Mouse (Mus musculus) erythroid progenitor cell, adult 5-6 weeks (primary cell): ENCODE results near the gene Cchcr1. TPM values are rescaled to one million over a fixed set of nuclear protein-coding genes. Genes with fewer than 3 reads are reported as not detected.
"Not testable (repeated sequence)": the region's sequence is repeated elsewhere in the genome, so short reads cannot be mapped to it uniquely, and the experiment has no call there.

Experiments
- ATAC-seq: replicated peaks from 2 replicates; pipeline ENCODE4 v1.8.0; 2016; ENCODE audit warnings: moderate number of reproducible peaks, mild to moderate bottlenecking, moderate TSS enrichment, inconsistent platforms; ENCODE audit not compliant: poor library complexity, low FRiP score, severe bottlenecking
- total RNA-seq, 2 experiments: library from RNA; stranded (forward) in 1 of 2; stranded (reverse) in 1 of 2; fragments of 150-400 nt in 1 of 2; fragments of 186-747, 209-891 nt in 1 of 2; gene quantifications; 2 replicates each; pipeline versions ENCODE4 v1.2.3 to v1.2.4; 2015 to 2017; ENCODE audit warnings: low replicate concordance in 2 of 2

Gene Cchcr1
- 32.7 and 49.4 TPM in 2 replicates for total RNA-seq (2015; ENCODE audit: low replicate concordance)
- 48.4 and 83.3 TPM in 2 replicates for total RNA-seq (2017; ENCODE audit: low replicate concordance)

DNA sequence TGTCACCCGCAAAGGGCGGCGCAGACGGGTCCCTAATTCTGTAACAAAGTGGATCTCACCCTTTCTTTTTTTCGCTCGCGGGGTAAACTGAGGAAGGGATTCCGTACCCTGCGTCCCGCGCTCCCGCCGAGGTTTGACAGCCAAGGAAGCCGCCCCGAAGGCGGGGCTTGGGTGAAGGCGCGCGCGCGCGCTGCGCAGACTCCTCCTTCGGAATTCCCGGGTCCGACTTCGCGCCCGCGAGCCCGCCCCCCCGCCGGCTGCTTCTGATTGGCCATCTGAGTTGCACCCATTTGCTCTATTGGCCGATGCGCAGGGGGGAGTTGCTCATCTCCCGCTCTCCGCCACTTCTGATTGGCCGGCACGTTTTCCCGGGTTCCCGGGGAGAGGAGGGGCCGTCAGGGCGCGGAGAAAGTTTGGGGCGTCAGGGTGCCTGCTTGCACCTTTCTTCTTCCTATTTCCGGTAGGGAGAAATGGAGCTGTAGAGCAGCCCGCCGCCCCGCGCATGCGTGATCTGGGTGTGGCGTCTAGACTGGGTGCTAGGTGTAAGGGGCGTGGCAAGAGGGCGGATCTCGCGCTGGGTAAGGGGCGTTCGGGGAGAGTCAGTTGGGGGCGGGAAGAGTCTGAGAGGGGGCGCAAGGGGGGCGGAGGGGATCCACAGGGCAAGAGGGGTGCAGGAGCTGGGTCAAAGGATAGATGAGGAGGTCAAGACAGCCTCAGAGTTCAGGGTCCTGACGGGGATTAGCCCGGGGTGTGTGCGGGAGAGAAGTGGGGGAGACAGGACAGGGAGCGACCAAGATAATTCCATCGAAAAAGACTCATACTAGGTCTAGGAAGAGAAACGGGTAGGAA, at the start of gene Cchcr1, which contains the start of gene Tcf19:
TSS of gene Cchcr1 (plus strand) at position 449 of the 849 bp plus-strand sequence.
TSS of gene Tcf19 (minus strand) at position 173 of the 849 bp plus-strand sequence.
- peak; percentile 93 for ATAC-seq

DNA sequence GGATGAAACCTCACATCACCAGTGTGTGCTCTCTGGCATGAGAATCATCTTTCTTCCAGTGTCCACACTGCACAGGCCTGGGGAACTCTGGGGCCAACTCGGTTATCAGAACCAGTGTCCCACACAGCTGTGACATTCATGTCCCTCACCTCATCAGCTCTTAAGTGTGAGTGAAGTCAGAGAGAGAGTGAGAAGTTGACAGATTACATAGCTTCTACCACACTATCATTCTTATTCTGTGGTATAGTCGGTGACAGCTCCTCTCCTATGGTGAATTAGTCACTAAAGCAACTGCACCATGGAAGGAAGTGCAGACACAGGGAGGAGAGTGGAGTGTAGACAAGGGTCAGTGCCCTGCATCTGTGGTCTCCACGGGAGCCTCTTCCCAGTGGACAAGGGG, 48.0 kb upstream of the Cchcr1 start:
- not testable (repeated sequence) for ATAC-seq

DNA sequence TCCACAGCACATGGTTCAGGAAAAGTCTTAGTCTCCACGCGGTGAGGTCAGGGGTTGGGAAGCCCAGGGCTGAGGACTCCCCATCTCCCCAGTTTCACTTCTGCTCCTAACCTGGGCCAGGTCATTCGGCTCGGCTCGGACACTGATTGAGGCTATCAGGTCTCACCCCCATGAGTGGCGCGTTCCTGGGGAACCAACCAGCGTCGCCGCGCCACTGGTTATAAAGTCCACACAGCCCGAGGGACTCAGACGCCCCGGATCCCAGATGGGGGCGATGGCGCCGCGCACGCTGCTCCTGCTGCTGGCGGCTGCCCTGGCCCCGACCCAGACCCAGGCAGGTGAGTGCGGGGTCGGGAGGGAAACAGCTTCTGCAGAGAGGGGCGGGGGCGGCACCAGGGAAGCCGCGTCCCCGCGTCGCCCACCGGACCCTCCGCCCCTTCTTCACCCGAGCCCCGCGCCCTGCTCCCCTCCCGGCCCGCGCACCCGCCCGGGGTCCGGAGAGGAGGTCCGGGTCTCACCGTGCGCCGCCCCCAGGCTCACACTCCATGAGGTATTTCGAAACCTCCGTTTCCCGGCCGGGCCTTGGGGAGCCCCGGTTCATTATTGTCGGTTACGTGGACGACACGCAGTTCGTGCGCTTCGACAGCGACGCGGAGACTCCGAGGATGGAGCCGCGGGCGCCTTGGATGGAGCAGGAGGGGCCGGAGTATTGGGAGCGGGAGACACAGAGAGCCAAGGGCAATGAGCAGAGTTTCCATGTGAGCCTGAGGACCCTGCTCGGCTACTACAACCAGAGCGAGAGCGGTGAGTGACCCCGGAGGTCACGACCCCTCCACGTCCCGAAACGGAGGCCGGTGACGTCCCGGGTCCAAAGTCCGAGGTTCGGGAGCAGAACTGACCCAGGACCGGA, 46.8 kb upstream of the Cchcr1 start, which contains the start of gene H2-Q10:
TSS of gene H2-Q10 (plus strand) at position 248 of the 910 bp plus-strand sequence.
- ATAC-seq = no peak

DNA sequence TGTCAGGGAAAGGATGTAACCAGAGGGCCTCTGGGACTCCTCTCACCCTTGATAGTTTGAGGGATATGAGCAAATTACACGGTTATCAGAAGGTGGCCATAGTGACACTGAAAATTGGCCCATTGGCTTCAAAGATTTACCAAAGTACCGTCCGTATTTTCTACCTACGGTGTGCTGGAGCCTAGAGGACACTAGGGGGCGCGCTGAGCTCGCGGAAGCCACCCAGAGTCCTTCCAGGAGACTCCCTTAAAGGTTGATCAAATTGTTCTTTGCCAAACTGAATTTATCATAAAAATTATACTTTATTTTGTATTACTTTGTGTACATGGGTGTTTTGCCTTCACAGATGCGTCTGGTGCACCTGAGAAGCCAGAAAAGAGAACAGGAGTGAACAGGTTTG, 32.8 kb upstream of the Cchcr1 start:
- peak; percentile 85 for ATAC-seq

DNA sequence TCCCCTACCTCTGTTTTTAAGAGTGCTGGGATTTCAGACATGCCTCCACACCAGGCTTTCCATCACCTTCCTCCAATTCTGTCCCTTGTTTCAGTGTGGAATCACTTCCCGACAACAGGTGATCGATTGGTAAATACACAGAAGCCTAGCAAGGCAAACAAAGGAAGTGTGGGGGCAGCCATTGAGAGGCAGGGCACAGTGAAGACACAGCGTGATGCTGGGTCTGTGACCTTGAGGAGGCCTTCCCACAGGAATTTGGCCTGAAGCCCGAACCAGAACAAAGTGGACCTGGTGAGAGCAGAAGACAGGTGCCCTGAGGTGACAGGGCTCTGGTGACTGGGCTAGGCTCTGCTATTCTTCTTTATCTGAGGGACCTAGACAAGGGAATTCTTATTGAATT, 31.2 kb upstream of the Cchcr1 start:
- ATAC-seq = no peak

DNA sequence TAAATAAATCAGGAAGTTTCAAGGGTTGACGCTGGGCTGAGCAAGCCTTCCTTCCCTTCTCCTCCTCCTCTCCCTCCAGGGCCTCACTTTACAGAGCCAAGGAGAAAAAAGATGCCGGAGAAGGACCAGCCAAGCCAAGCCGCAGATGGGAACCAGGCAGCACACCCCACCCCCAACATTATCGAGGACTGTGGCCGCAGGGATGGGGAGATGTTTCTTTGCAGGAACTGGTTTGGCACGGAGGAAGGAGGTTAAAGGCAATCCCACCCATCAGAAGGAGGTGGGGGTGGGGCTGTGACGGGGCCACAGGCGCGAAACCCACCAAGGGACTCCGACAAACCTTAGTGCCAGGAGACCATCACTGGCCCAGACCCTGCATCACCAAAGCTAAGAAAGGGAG, 30.2 kb upstream of the Cchcr1 start:
- no peak for ATAC-seq

DNA sequence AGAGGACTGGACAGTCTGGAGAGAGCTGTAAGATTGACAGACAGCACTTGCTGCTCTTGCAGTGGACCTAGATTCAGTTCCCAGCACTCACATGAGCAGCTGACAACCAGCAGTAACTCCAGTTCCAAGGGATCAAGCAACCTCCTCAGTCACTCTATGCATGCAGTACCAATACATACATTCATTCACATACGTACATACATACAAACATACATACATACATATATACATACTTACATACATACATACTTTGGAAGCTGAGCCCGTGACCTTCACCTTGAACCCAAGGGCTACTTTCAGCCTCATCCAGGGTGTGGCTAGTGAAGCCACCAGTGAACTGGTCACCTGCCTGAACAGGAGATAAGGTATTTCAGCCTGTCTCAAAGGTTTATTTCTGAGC, 28.9 kb upstream of the Cchcr1 start:
- ATAC-seq = no peak

DNA sequence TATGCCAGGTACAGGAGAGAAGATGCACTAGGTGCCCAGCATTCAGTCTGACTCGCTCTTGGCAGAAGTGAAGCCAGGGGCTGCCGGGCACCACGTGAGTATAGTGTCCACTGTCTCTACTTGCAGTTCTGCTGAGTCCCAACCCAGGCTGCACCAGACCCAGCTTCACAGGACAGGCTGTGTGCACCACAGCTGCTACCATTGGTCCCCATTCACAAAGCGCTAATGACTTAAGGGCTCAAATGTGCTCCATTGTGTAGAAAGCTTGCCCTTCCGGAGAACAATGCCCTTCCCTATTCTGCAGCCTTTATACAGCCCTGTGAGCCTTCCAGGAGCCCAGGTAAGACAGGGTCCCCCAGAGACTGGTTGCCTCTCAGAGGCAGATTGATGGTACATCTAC, 26.6 kb upstream of the Cchcr1 start:
- ATAC-seq = no peak

DNA sequence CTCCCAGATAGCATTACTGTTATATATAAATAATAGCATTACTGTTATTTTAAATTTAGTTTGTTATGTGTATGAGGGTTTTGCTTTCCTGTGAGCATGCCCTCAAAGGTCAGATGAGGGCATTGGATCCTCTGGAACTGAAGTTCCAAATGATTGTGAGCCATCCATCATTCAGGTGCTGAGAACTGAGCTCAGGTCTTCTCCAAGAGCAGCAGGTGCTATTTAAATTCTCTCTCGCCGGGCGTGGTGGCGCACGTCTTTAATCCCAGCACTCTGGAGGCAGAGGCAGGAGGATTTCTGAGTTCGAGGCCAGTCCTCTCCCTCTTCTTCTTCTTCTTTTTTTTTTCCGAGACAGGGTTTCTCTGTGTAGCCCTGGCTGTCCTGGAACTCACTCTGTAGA, 19.8 kb upstream of the Cchcr1 start:
- ATAC-seq = no peak

DNA sequence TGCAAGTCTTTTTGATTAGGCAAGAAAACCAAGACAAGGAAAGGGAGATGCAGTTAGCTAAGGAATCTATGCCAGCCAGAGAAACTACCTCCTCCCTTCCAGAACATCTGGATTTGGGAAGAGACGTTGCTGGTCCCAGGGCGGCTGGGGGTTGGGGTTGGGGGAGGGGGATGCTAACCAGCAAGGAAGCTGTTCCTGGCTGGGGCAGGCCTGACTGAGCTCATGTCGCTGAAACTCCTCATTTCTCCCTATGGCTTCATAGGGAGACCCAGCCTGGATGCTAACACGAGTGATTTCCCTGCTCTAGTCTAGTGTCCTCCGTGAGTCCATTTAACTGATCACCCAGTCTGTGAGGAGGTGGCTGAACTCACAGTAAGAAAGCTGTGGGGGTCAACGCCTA, 14.7 kb upstream of the Cchcr1 start:
- ATAC-seq = no peak

DNA sequence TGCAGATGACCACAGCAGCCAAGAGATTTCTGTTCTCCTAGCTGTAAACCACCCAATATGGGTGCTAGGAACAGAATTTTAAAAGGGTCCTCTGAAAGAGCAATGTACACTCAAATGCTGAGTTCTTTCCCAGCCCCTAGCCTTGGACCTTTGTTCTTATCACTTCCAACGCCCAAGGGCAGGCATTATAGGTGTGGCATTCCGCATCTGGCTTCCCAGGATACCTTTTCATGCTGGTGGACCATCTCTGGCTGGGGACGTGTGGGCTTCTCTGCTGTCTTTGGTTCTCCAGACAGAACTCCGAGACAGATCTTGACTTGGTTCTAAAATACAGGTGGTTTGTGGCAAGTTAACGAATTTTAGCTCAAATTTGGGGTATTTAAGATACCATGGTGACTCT, 14.1 kb upstream of the Cchcr1 start:
- no peak for ATAC-seq

DNA sequence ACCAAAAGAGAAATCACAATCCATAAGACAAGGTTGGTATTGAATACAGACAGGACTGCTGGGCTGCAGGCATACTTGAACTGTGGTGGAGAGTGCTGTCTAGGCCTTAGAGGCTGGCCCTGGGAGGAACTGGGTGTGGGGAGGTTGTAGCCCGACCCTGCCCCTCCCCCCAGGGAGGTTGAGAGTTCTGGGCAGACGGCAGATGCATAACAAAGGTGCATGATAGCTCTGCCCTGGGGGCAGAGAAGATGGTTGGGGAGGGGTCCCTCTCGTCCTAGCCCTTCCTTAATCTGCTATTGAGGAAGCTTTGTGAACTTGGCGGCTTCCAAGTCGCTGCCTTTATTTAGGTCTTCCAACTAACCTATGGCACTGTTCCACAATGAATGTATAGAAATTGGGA, 13.1 kb upstream of the Cchcr1 start:
- no peak for ATAC-seq

DNA sequence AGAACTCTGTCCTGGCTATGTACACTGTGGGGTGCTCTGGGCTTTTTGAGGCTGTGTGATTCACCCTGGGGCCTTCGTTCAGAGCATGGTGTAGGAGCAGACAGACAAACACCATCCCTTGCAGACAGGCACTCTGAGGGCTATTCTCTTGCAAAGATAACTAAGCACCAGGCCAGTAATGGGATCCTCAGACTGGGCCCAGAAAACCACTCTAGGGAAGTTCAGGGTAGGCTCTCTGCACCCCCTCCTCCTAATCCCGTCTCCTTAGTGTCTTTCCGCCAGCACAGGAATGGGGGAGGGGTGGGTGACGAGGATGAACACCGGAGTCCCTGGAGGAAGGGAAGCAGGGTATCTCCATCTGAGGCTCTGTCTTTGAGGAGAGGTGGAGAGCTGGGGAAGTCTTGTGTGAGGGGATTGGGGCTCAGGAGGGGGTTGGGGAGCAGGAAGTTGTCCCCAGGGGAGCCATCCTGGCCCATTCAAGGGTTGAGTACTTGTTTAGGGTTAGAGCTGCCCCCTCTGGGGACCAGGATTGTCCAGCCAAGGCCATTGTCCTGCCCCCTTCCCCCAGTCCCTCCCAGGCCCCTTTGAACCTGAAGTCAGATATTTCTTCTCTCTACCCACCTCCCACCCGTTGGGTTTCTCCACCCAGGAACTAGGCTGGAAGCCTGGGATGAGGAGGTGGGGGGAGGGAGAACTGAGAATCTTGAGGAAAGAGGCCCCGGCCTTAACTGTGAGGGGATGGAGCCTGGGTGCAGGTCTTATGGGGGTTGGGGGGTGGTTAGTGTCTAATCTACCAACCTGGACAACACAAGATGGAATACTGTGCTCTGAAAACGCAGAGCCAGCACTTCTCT, 12.0 kb upstream of the Cchcr1 start:
- ATAC-seq = no peak

DNA sequence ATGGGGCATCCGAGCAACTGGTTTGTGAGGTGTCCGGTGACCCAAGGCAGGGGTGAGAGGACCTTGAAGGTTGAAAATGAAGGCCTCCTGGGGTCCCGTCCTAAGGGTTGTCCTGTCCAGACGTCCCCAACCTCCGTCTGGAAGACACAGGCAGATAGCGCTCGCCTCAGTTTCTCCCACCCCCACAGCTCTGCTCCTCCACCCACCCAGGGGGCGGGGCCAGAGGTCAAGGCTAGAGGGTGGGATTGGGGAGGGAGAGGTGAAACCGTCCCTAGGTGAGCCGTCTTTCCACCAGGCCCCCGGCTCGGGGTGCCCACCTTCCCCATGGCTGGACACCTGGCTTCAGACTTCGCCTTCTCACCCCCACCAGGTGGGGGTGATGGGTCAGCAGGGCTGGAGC, 11.1 kb upstream of the Cchcr1 start, which contains the start of gene Pou5f1:
TSS of gene Pou5f1 (plus strand) at position 243 of the 400 bp plus-strand sequence.
- no peak for ATAC-seq

DNA sequence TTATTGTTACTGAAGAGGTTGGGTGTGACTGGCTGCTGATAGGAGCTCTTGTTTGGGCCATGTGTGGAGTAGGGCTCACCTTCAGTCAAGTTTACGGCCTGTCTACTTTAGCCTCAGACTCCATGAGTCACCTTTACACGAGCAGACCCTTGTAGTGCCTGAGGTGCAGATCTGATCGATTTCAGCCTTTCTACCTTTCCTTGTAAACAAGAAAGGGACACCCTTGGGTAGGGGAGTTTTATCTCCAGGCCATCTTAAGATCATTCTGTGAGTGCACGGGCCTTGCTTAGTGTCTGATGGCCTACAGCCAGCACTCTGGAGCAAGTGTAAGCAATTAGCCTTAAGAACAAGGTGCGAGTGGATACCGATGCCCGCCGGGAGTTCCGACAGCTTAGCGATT, 10.0 kb upstream of the Cchcr1 start:
- no peak for ATAC-seq

DNA sequence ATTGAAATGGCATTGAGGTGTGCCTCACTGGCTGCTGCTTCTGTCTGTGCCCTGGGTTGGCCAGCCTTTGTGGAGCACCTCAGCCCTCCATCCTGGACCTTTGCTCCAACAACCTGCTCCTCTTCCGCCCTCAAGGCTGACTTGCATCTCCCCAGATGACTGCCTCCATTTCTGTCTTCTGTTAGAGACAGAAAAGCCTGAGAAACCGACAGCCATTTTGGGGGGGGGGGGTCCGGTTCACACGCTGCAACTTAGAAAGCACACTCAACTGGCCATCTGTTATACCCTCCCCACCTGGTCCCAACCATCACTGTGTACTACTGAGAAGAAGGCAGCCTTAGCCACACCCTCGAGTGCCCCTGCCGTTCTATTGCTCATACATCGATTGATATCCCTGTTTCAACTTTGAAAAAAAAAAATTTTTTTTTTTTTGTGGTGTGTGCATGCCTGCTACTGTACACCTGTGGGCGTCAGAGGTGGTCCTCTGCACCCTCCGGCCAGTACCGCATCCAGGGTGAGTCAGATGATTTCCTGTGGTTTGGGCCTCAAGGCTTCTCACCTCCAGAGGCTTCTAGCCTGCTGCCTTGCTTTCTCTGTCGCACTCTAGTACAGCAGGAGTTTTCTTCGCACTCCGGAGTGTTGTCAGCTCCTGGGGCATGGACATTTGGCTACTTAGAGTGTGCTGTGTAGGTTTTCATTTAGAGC, 9.2 kb upstream of the Cchcr1 start:
- ATAC-seq = no peak

DNA sequence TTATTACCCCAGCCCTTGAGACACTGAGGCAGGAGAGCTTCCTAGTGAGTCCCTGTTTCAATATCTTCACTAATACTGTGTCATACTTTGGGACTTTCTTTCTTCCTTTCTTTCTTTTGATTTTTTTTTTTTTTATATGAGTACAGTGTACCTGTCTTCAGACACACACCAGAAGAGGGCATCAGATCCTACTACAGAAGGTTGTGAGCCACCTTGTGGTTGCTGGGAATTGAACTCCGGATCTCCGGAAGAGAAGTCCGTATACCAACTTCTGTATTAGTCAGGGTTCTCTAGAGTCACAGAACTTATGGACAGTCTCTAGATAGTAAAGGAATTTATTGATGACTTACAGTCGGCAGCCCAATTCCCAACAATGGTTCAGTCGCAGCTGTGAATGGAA, 8.6 kb upstream of the Cchcr1 start:
- ATAC-seq = not testable (repeated sequence)

DNA sequence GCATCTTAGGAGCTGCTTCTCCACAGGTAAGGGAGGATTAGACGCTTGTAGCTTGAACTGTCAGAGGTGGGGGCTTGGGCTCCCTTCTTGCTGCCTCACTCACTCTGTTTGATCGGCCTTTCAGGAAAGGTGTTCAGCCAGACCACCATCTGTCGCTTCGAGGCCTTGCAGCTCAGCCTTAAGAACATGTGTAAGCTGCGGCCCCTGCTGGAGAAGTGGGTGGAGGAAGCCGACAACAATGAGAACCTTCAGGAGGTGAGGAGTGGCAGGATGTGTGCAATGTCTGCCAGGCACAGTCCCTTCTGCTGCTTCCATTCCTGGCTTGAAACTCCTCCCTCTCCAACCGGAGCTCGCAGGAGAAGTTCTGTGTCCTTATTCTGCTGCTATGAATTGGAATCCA, 7.6 kb upstream of the Cchcr1 start:
- no peak for ATAC-seq
